Mouse (Mus musculus): Measurements from ENCODE around the gene Psme2. TPM values are rescaled to one million over a fixed set of nuclear protein-coding genes. Genes with fewer than 3 reads are reported as not detected.

The Psme2 gene
- polyA plus RNA-seq, 1 experiment = 78.2 TPM

DNA sequence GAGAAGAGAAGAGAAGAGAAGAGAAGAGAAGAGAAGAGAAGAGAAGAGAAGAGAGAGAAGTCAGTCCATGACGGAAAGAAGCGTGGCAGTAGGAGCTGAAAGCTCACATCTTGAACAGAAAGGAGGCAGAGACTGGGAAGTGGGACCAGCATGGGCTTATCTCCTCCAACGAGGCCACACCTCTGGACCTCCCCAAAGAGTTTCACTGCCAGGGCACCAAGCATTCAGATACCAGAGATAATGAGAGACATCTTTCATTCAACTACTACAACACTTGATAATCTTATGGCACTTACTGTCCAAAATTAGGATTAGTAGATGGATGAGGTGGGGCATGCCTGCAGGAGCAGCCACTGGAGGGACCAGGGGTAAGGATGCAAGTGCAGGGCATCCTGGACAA, 35.1 kb downstream of the Psme2 start:
- TF ChIP-seq GATA1 (IDR thresholded peaks at IDR 0.05; ENCODE audit: borderline replicate concordance, low read length) = no peak
- TF ChIP-seq FLI1 (IDR thresholded peaks at IDR 0.05; ENCODE audit: low read length) = no peak
- peaks cover under 1% of the 10 kb centered on the region for H3K36me3 ChIP-seq (replicated peaks; ENCODE audit: low read length)
- H3K4me3 ChIP-seq (replicated peaks) = no peak overlapping the region
- no peaks in the 10 kb centered on the region for H3K27me3 ChIP-seq (replicated peaks)
- peaks cover 40% of the 10 kb centered on the region for H3K4me1 ChIP-seq
- H3K9me3 ChIP-seq = no peaks in the 10 kb centered on the region

DNA sequence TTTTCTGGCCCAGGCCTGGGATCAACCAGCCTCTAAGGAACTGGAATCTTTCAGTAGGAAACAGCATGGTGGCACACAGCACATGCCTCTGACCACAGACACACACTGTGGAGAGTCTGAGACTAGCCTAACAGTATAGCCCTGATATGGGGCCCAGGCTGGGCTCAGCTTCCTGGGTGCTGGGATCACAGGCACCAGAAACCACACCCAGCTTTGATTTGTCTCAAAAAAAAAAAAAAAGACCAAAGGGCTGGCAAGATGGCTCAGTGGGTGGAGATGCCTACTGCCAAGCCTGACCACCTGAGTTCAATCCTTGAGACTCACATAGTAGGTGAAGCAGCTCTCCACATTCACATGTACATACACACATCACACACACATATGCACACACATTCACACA, 36.3 kb downstream of the Psme2 start:
- Histone ChIP-seq H3K9me3 (no peaks in the 10 kb centered on the region), H3K4me3 (replicated peaks) (no peak overlapping the region), H3K27me3 (replicated peaks) (no peaks in the 10 kb centered on the region), H3K36me3 (replicated peaks; ENCODE audit: low read length) (peaks cover 11% of the 10 kb centered on the region), H3K4me1 (peaks cover 40% of the 10 kb centered on the region)
- no peak for TF ChIP-seq GATA1 (IDR thresholded peaks at IDR 0.05; ENCODE audit: borderline replicate concordance, low read length)

DNA sequence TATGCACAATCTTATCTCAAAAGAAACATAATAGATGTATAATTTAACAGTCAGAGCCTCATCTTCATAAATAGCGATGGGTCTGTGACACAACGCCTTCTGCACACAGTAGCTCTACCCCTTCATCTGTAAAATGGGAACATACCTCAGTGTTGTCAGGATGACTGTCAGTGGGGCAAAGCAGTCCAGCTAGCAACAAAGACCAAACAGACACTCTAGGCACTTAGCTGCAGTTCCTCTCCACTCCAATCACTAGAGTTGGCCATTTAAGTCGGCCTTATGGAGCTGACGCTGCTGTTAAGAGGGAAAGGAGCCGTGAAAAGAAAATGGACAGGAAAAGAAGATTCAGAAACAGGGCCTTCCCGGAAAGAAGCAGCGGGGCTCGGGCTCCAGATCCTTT, 39.1 kb downstream of the Psme2 start:
- Histone ChIP-seq H3K4me3 (replicated peaks) (no peak overlapping the region), H3K27me3 (replicated peaks) (no peaks in the 10 kb centered on the region), H3K9me3 (no peaks in the 10 kb centered on the region), H3K4me1 (peaks cover 24% of the 10 kb centered on the region), H3K36me3 (replicated peaks; ENCODE audit: low read length) (peaks cover 39% of the 10 kb centered on the region)
- no peak for TF ChIP-seq GATA1 (IDR thresholded peaks at IDR 0.05; ENCODE audit: borderline replicate concordance, low read length)
- TF ChIP-seq FLI1 (IDR thresholded peaks at IDR 0.05; ENCODE audit: low read length) = no peak

DNA sequence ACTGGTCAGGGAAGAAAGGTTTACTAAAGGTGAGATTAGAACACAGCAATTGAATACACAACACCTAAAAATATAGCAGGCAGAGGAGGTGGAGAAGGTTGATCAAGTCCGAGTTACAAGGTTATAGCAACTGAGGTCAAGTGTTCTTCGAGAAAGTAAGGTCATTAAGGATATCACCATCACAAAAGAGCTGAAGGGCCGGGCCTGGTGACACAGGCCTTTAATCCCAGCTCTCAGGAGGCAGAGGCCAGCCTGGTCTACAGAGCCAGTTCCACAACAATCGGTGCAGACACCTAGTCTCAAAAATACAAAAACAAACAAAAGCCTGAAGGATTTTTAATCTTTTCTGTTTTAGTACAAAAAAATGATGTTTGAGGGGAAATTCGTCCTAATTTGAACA, 39.6 kb downstream of the Psme2 start:
- H3K36me3 ChIP-seq (replicated peaks; ENCODE audit: low read length) = peaks cover 44% of the 10 kb centered on the region

DNA sequence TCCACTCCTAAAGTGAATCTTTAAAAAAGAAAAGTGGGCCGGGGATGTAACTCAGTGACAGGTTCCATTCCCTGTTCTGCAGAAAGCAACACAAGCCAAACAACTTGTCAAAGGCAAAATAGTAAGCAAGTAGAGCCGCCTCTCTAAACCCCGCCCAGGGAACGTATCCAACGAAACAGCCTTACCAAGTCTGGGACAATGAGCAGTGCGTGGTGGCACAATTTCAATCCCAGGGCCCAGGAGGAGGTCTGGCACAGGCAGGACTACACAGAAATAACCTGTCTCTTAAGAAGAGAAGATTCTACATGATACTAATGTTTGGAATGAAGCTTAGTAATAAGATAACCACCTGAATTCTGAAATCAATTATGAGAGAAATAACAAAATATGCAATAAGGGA, 40.7 kb downstream of the Psme2 start:
- Histone ChIP-seq H3K9me3 (no peaks in the 10 kb centered on the region), H3K27me3 (replicated peaks) (no peaks in the 10 kb centered on the region), H3K4me1 (peaks cover 24% of the 10 kb centered on the region), H3K4me3 (replicated peaks) (no peak overlapping the region), H3K36me3 (replicated peaks; ENCODE audit: low read length) (peaks cover 55% of the 10 kb centered on the region)
- TF ChIP-seq FLI1 (IDR thresholded peaks at IDR 0.05; ENCODE audit: low read length) (no peak), GATA1 (IDR thresholded peaks at IDR 0.05; ENCODE audit: borderline replicate concordance, low read length) (no peak)

More for the DNA sequence above, 39.6 kb downstream of the Psme2 start:
- no peak for TF ChIP-seq FLI1 (IDR thresholded peaks at IDR 0.05; ENCODE audit: low read length)
- no peak for TF ChIP-seq GATA1 (IDR thresholded peaks at IDR 0.05; ENCODE audit: borderline replicate concordance, low read length)
- Histone ChIP-seq H3K4me3 (replicated peaks) (no peak overlapping the region), H3K27me3 (replicated peaks) (no peaks in the 10 kb centered on the region), H3K9me3 (no peaks in the 10 kb centered on the region), H3K4me1 (peaks cover 22% of the 10 kb centered on the region)

DNA sequence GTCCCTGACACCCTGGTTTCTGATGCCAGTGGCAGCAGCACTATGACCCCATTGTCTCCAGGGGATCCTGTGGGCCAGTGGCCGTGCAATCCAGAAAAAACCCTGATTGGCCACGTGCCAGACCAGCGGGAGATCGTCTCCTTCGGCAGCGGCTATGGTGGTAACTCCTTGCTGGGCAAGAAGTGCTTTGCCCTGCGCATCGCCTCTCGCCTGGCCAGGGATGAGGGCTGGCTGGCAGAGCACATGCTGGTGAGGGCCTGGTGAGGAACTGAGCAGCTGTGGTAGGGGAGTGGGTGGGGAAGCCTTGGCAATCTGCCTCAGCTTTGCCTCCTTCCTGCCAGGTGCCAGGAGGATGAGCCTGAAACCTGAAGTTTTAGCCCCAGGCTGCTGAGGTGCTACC, 46.6 kb downstream of the Psme2 start:
- Histone ChIP-seq H3K36me3 (replicated peaks; ENCODE audit: low read length) (peaks cover 77% of the 10 kb centered on the region), H3K4me1 (peaks cover 47% of the 10 kb centered on the region), H3K9me3 (no peaks in the 10 kb centered on the region), H3K4me3 (replicated peaks) (no peak overlapping the region), H3K27me3 (replicated peaks) (no peaks in the 10 kb centered on the region)
- no peak for TF ChIP-seq GATA1 (IDR thresholded peaks at IDR 0.05; ENCODE audit: borderline replicate concordance, low read length)
- TF ChIP-seq FLI1 (IDR thresholded peaks at IDR 0.05; ENCODE audit: low read length) = no peak

DNA sequence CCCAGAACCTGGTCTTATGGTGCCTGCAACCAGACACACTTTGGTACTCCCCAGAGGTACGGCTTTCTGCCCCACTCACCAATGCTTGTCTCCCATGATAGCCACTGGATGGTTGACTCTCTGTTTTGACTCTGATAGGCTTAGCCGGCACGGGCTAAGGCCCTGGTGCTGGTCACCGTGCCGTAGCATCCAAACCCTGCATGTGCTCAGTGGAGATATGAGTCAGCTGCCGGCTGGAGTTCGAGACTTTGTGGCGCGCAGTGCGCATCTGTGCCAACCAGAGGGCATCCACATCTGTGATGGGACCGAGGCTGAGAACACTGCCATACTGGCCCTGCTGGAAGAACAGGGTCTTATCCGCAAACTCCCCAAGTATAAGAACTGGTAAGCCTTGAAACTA, 48.6 kb downstream of the Psme2 start:
- Histone ChIP-seq H3K4me3 (replicated peaks) (no peak overlapping the region), H3K27me3 (replicated peaks) (no peaks in the 10 kb centered on the region)
- TF ChIP-seq GATA1 (IDR thresholded peaks at IDR 0.05; ENCODE audit: borderline replicate concordance, low read length) = no peak

DNA sequence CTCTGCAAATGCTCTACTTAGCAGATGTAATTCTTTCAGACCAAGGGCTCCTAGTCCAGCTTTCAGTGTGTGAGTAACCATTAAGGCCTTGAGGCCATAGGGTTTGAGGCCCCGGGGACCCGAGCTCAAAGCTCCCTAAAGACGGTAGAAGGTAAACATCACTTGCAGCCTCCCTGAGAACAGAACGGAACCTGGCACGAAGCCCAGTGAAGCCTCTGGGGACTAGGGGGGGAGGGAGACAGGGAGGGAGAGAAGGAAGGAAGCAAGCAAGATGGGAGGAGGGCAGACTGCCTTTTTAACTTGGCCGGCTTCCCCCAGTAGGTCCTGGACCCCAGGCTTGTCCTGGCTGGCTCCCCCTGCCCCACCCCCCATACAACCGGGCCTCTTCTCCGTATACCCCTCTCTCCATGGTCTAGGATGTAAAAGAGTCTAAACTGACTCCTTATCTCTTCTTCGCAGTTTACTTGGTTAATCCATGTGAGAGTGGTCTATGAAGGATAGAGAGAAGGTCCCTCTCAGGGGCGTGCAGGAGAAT, 50.1 kb downstream of the Psme2 start:
- TF ChIP-seq GATA1 (IDR thresholded peaks at IDR 0.05; ENCODE audit: borderline replicate concordance, low read length) (no peak), FLI1 (IDR thresholded peaks at IDR 0.05; ENCODE audit: low read length) (no peak)
- Histone ChIP-seq H3K4me3 (replicated peaks) (peak overlapping the region; percentile 98), H3K4me1 (peaks cover 49% of the 10 kb centered on the region), H3K27me3 (replicated peaks) (peaks cover 2% of the 10 kb centered on the region), H3K36me3 (replicated peaks; ENCODE audit: low read length) (peaks cover 42% of the 10 kb centered on the region), H3K9me3 (no peaks in the 10 kb centered on the region)

More for the DNA sequence above, 48.6 kb downstream of the Psme2 start:
- H3K36me3 ChIP-seq (replicated peaks; ENCODE audit: low read length) = peaks cover 57% of the 10 kb centered on the region
- no peaks in the 10 kb centered on the region for H3K9me3 ChIP-seq
- peaks cover 51% of the 10 kb centered on the region for H3K4me1 ChIP-seq

DNA sequence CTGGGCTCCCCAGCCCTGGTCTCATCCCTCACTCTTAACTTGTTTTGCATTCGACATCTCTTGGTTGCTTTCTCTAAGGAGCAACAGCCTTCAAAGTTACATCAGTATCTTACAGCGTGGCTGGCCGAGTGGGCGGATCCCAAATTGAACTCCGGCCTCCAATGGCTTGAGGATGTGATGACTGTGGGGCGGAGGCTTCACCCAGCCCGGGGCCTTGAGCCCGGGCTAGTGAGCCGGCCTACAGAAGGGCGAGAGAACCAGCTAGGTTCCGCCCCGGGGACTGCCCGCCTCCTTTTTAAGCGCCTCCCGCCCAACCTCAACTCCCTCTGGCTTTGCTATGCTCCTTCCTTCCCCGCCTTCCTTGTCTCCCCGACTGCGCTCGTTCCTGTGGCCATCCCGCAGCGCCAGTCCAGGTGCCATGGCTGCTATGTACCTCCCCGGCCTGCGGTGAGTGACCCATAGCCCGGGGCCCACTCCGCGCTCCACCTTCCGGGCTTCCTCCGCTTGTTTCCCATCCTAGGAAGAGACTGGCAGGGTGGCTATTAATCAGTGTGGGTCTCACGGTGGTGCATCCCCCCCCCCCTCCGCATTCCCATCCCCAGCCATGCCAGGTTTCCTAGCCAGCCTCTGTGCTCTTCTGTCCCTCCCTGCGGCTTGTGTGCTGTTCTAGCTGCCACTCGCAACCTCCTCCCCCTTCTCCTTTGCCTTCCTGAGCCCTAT, 50.7 kb downstream of the Psme2 start, which contains the start of gene Pck2:
Pck2 (plus strand) TSS at position 200 of the 720 bp plus-strand sequence.
- Histone ChIP-seq H3K27me3 (replicated peaks) (peaks cover 2% of the 10 kb centered on the region), H3K4me1 (peaks cover 48% of the 10 kb centered on the region), H3K4me3 (replicated peaks) (peak within 1 kb of the TSS; percentile 98), H3K36me3 (replicated peaks; ENCODE audit: low read length) (peaks cover 36% of the 10 kb centered on the region), H3K9me3 (no peaks in the 10 kb centered on the region)
- no peak for TF ChIP-seq GATA1 (IDR thresholded peaks at IDR 0.05; ENCODE audit: borderline replicate concordance, low read length)
- TF ChIP-seq FLI1 (IDR thresholded peaks at IDR 0.05; ENCODE audit: low read length) = no peak

Other genes with a start within 250 kb of the Psme2 start
- gene Dhrs4, start 112.4 kb downstream of the Psme2 start, polyA plus RNA-seq (2012; ENCODE audit: insufficient read depth, low replicate concordance) = 17.5 and 33.7 TPM in 2 replicates
- gene Carmil3, start 100.5 kb downstream of the Psme2 start, polyA plus RNA-seq (2012; ENCODE audit: insufficient read depth, low replicate concordance) = 1.9 TPM in 1 of 2 replicates, not detected in the other
- gene Cpne6, start 80.7 kb downstream of the Psme2 start, polyA plus RNA-seq (2012; ENCODE audit: insufficient read depth, low replicate concordance) = not detected in 2 replicates
- gene Nrl, start 66.1 kb downstream of the Psme2 start, polyA plus RNA-seq (2012; ENCODE audit: insufficient read depth, low replicate concordance) = not detected in 2 replicates
- 19.1 and 50.7 TPM in 2 replicates for gene Pck2, start 50.8 kb downstream of the Psme2 start, polyA plus RNA-seq (2012; ENCODE audit: insufficient read depth, low replicate concordance)
- gene Dcaf11, start 31.1 kb downstream of the Psme2 start, polyA plus RNA-seq (2012; ENCODE audit: insufficient read depth, low replicate concordance) = 11.5 and 17.6 TPM in 2 replicates
- gene A730061H03Rik, start 30.7 kb downstream of the Psme2 start, polyA plus RNA-seq (2012; ENCODE audit: insufficient read depth, low replicate concordance) = not detected in 2 replicates
- gene Fitm1, start 15.5 kb downstream of the Psme2 start, polyA plus RNA-seq (2012; ENCODE audit: insufficient read depth, low replicate concordance) = not detected in 2 replicates
- gene Psme1, start 13.0 kb downstream of the Psme2 start, polyA plus RNA-seq (2012; ENCODE audit: insufficient read depth, low replicate concordance) = 66.3 and 162 TPM in 2 replicates
- 2.0 and 18.9 TPM in 2 replicates for gene Emc9, start 5.8 kb downstream of the Psme2 start, polyA plus RNA-seq (2012; ENCODE audit: insufficient read depth, low replicate concordance)
- gene Rnf31, start 595 bp upstream of the Psme2 start, polyA plus RNA-seq (2012; ENCODE audit: insufficient read depth, low replicate concordance) = 17.1 and 20.4 TPM in 2 replicates
- 40.0 and 114 TPM in 2 replicates for gene Irf9, start 12.5 kb upstream of the Psme2 start, polyA plus RNA-seq (2012; ENCODE audit: insufficient read depth, low replicate concordance)
- 1.4 and 9.7 TPM in 2 replicates for gene Rec8, start 26.9 kb upstream of the Psme2 start, polyA plus RNA-seq (2012; ENCODE audit: insufficient read depth, low replicate concordance)
- 12.4 and 38.3 TPM in 2 replicates for gene Ipo4, start 44.8 kb upstream of the Psme2 start, polyA plus RNA-seq (2012; ENCODE audit: insufficient read depth, low replicate concordance)
- gene Gm49378, start 46.8 kb upstream of the Psme2 start, polyA plus RNA-seq (2012; ENCODE audit: insufficient read depth, low replicate concordance) = 0.64 and 4.9 TPM in 2 replicates
- gene Tm9sf1, start 52.7 kb upstream of the Psme2 start, polyA plus RNA-seq (2012; ENCODE audit: insufficient read depth, low replicate concordance) = 5.8 and 9.0 TPM in 2 replicates
- 0.23 TPM in 1 of 2 replicates, not detected in the other for gene Tssk4, start 59.1 kb upstream of the Psme2 start, polyA plus RNA-seq (2012; ENCODE audit: insufficient read depth, low replicate concordance)
- 3.3 and 20.1 TPM in 2 replicates for gene Mdp1, start 69.4 kb upstream of the Psme2 start, polyA plus RNA-seq (2012; ENCODE audit: insufficient read depth, low replicate concordance)
- 12.5 and 39.5 TPM in 2 replicates for gene Gmpr2, start 80.8 kb upstream of the Psme2 start, polyA plus RNA-seq (2012; ENCODE audit: insufficient read depth, low replicate concordance)
- 10.8 and 102 TPM in 2 replicates for gene Nedd8, start 81.0 kb upstream of the Psme2 start, polyA plus RNA-seq (2012; ENCODE audit: insufficient read depth, low replicate concordance)
- gene Tinf2, start 90.7 kb upstream of the Psme2 start, polyA plus RNA-seq (2012; ENCODE audit: insufficient read depth, low replicate concordance) = 15.6 and 18.7 TPM in 2 replicates
- gene Tgm1, start 122.8 kb upstream of the Psme2 start, polyA plus RNA-seq (2012; ENCODE audit: insufficient read depth, low replicate concordance) = 1.1 and 2.7 TPM in 2 replicates
- gene Rabggta, start 131.2 kb upstream of the Psme2 start, polyA plus RNA-seq (2012; ENCODE audit: insufficient read depth, low replicate concordance) = 9.5 and 9.9 TPM in 2 replicates
- gene Dhrs1, start 154.6 kb upstream of the Psme2 start, polyA plus RNA-seq (2012; ENCODE audit: insufficient read depth, low replicate concordance) = 1.2 and 3.7 TPM in 2 replicates
- 18.3 and 25.1 TPM in 2 replicates for gene Nop9, start 154.6 kb upstream of the Psme2 start, polyA plus RNA-seq (2012; ENCODE audit: insufficient read depth, low replicate concordance)
- 1.5 and 3.3 TPM in 2 replicates for gene Cideb, start 167.3 kb upstream of the Psme2 start, polyA plus RNA-seq (2012; ENCODE audit: insufficient read depth, low replicate concordance)
- gene Ltb4r2, start 170.3 kb upstream of the Psme2 start, polyA plus RNA-seq (2012; ENCODE audit: insufficient read depth, low replicate concordance) = 3.2 and 5.6 TPM in 2 replicates
- gene Ltb4r1, start 174.8 kb upstream of the Psme2 start, polyA plus RNA-seq (2012; ENCODE audit: insufficient read depth, low replicate concordance) = 24.2 and 36.1 TPM in 2 replicates
- gene Adcy4, start 193.0 kb upstream of the Psme2 start, polyA plus RNA-seq (2012; ENCODE audit: insufficient read depth, low replicate concordance) = not detected in 2 replicates
- 38.4 and 95.9 TPM in 2 replicates for gene Ripk3, start 197.8 kb upstream of the Psme2 start, polyA plus RNA-seq (2012; ENCODE audit: insufficient read depth, low replicate concordance)
- 0.08 TPM in 1 of 2 replicates, not detected in the other for gene Nfatc4, start 232.0 kb upstream of the Psme2 start, polyA plus RNA-seq (2012; ENCODE audit: insufficient read depth, low replicate concordance)

All from megakaryocyte, embryonic 14.5 days (primary cell).